Mouse (Mus musculus) ES-Bruce4 (cell line): ENCODE data around the gene Cript.

Experiments used
- CTCF ChIP-seq: IDR thresholded peaks from one replicate; pipeline ENCODE4 v1.8.1; 2011; ENCODE audit warnings: low read depth, low read length
- POLR2A ChIP-seq: IDR thresholded peaks from one replicate; pipeline ENCODE4 v1.8.1; 2011; ENCODE audit warnings: low read length; ENCODE audit not compliant: insufficient read depth

GRCm38 (mm10) chr17:87019692-87020091 lies 5.7 kb upstream of the Cript start:
- no peak for TF ChIP-seq CTCF
- no peak for TF ChIP-seq POLR2A
